In genomic region chr9:52229589-52229988, GRCm38 (mm10) we compare ENCODE assay signal across 17 mouse cellular contexts.
A peak's percentile ranks its signal among the peaks of the same experiment; 100 is the strongest.
DNase-seq lines count a peak whose midpoint lies in the region; ATAC-seq lines count a peak whose summit lies in the region.
"Had no signal": no experiment of that assay in that cellular context is flagged by ENCODE, and none has a peak within 500 bp of the region (broad histone marks: within the 10 kb centered on the region; RNA-seq: fewer than 3 reads in every experiment).

No protein-coding gene starts in this region.

- no peaks in the 10 kb centered on the region for H3K36me3 ChIP-seq in heart, embryonic 11.5 days (ENCODE audit: control insufficient read depth, insufficient read depth, low read length)
- H3K36me3 ChIP-seq in hindbrain, embryonic 10.5 days = no peaks in the 10 kb centered on the region
- H3K36me3 ChIP-seq: heart, embryonic 12.5 days had no signal

- H3K4me1 ChIP-seq in heart, embryonic 11.5 days (ENCODE audit: control insufficient read depth, insufficient read depth, low read length) = no peaks in the 10 kb centered on the region
- H3K4me1 ChIP-seq in hindbrain, embryonic 10.5 days (replicated peaks) = peaks cover 4% of the 10 kb centered on the region
- H3K4me1 ChIP-seq: forebrain, embryonic 13.5 days; heart, embryonic 12.5 days had no signal

- no peaks in the 10 kb centered on the region for H3K27me3 ChIP-seq in heart, embryonic 11.5 days (ENCODE audit: control insufficient read depth, insufficient read depth, low read length)
- no peaks in the 10 kb centered on the region for H3K27me3 ChIP-seq in hindbrain, embryonic 10.5 days (ENCODE audit: insufficient read depth, poor library complexity, severe bottlenecking)
- H3K27me3 ChIP-seq: forebrain, embryonic 13.5 days; heart, embryonic 12.5 days had no signal

- peak; percentile 80 for DNase-seq in heart, adult 11 months
- DNase-seq in B cell, adult 2 months = peak; percentile 82 to 86
- no peak for DNase-seq in cerebellum, postnatal 10 days
- DNase-seq in hindbrain, embryonic 10.5 days (ENCODE audit: low spot score) = no peak
- DNase-seq in gastrocnemius, postnatal 10 days = no peak
- DNase-seq: cerebellum, adult 18-20 months; gastrocnemius, postnatal 14 days; heart, postnatal 4 days had no signal

- no peak overlapping the region for H3K4me3 ChIP-seq in heart, embryonic 11.5 days (ENCODE audit: low read depth, low read length)
- no peak overlapping the region for H3K4me3 ChIP-seq in hindbrain, embryonic 10.5 days
- H3K4me3 ChIP-seq: forebrain, embryonic 13.5 days; heart, embryonic 12.5 days; megakaryocyte, embryonic 14.5 days; myocyte had no signal

- H3K4me2 ChIP-seq in heart, embryonic 11.5 days = no peak overlapping the region
- H3K4me2 ChIP-seq: forebrain, embryonic 13.5 days; heart, embryonic 12.5 days had no signal

- no peak for ATAC-seq in heart, embryonic 11.5 days (replicated peaks; ENCODE audit: insufficient number of reproducible peaks, low FRiP score, low TSS enrichment)
- peak; percentile 84 to 92 for ATAC-seq in hematopoietic stem cell, adult 5-6 weeks (replicated peaks in 1 of 2; ENCODE audit: insufficient read depth in 1 of 2, low FRiP score in 2 of 2, low TSS enrichment in 1 of 2, low read depth in 1 of 2, poor library complexity in 2 of 2, severe bottlenecking in 2 of 2)
- ATAC-seq in neutrophil, adult 5-6 weeks (ENCODE audit: extremely low read depth, insufficient number of reproducible peaks, low FRiP score, poor library complexity, severe bottlenecking) = peak; percentile 93
- ATAC-seq: activated CD4-positive, CD25-positive, alpha-beta regulatory T cell, adult 4 months; forebrain, embryonic 13.5 days; inflammation-experienced regulatory T-cells, adult 6 months had no signal

- H3K9me3 ChIP-seq in heart, embryonic 11.5 days (replicated peaks; ENCODE audit: control insufficient read depth, low read length) = no peaks in the 10 kb centered on the region
- no peaks in the 10 kb centered on the region for H3K9me3 ChIP-seq in hindbrain, embryonic 10.5 days
- H3K9me3 ChIP-seq: forebrain, embryonic 13.5 days; heart, embryonic 12.5 days; megakaryocyte, embryonic 14.5 days had no signal

- no peak overlapping the region for H3K9ac ChIP-seq in heart, embryonic 11.5 days (ENCODE audit: low read depth, low read length)
- H3K9ac ChIP-seq: forebrain, embryonic 13.5 days; heart, embryonic 12.5 days had no signal

- 76% methylated on average over 9 of the region's 9 CpGs for WGBS in heart, embryonic 11.5 days (ENCODE audit: insufficient replicate concordance)
- 85% methylated on average over 9 of the region's 9 CpGs for WGBS in hindbrain, embryonic 10.5 days

- H3K27ac ChIP-seq in heart, embryonic 11.5 days (ENCODE audit: low read depth, low read length) = no peak overlapping the region
- no peak overlapping the region for H3K27ac ChIP-seq in hindbrain, embryonic 10.5 days
- H3K27ac ChIP-seq: forebrain, embryonic 13.5 days had no signal

Comparison
In these comparisons a context has a peak if more than half of its experiments do, and no peak if none do; other contexts are left out.
1. DNase-seq: peak in heart, adult 11 months (single experiment) and B cell, adult 2 months (2 of 2); none in cerebellum, postnatal 10 days (0 of 2), hindbrain, embryonic 10.5 days (single experiment) and gastrocnemius, postnatal 10 days (single experiment).